Mouse (Mus musculus) myocyte (in vitro differentiated cells): Measurements from ENCODE around the gene Mrps27. TPM values are rescaled to one million over a fixed set of nuclear protein-coding genes. Genes with fewer than 3 reads are reported as not detected.
"Not testable (repeated sequence)": the region's sequence is repeated elsewhere in the genome, so short reads cannot be mapped to it uniquely, and the experiment has no call there.

Experiments used
- H3K27me3 ChIP-seq: one replicate; pipeline ENCODE4 v1.6.1; 2011; ENCODE audit not compliant: control insufficient read depth, insufficient read depth, insufficient read length
- H3K36me3 ChIP-seq: one replicate; pipeline ENCODE4 v1.6.1; 2011; ENCODE audit not compliant: control insufficient read depth, insufficient read depth
- H3K4me2 ChIP-seq: one replicate; pipeline ENCODE4 v1.6.1; 2011; ENCODE audit warnings: low read depth, control low read depth
- H3K4me3 ChIP-seq: one replicate; pipeline ENCODE4 v1.5.1; 2011; ENCODE audit warnings: mild to moderate bottlenecking, control low read depth, moderate library complexity
- H3K79me2 ChIP-seq: one replicate; pipeline ENCODE4 v1.6.1; 2011; ENCODE audit not compliant: control insufficient read depth, insufficient read depth
- H3ac ChIP-seq: one replicate; pipeline ENCODE4 v1.6.1; 2011; ENCODE audit not compliant: control insufficient read depth, insufficient read length
- CEBPB ChIP-seq: IDR thresholded peaks from 2 replicates; pipeline ENCODE4 v1.6.1; 2011; ENCODE audit warnings: mild to moderate bottlenecking, moderate library complexity; ENCODE audit not compliant: poor library complexity, insufficient read depth, severe bottlenecking
- E2F4 ChIP-seq: IDR thresholded peaks from one replicate; pipeline ENCODE4 v1.6.1; 2011; ENCODE audit warnings: mild to moderate bottlenecking, control low read depth, moderate library complexity; ENCODE audit not compliant: insufficient read depth
- MAX ChIP-seq: IDR thresholded peaks from one replicate; pipeline ENCODE4 v1.6.1; 2011; ENCODE audit warnings: low read depth, mild to moderate bottlenecking, control low read depth
- MYOD1 ChIP-seq, 3 experiments: IDR thresholded peaks; one replicate each; pipeline ENCODE4 v1.6.1; 2011; ENCODE audit warnings: control low read depth in 2 of 3, low read depth in 2 of 3, mild to moderate bottlenecking in 2 of 3, moderate library complexity in 1 of 3; ENCODE audit not compliant: insufficient read length in 2 of 3, control insufficient read depth in 1 of 3
- MYOG ChIP-seq, 3 experiments: IDR thresholded peaks; one replicate each; pipeline ENCODE4 v1.6.1; 2011; ENCODE audit warnings: control low read depth in 2 of 3, low read depth in 2 of 3, mild to moderate bottlenecking in 2 of 3; ENCODE audit not compliant: insufficient read length in 2 of 3, control insufficient read depth in 1 of 3, insufficient read depth in 1 of 3
- POLR2A ChIP-seq: IDR thresholded peaks from one replicate; pipeline ENCODE4 v1.6.1; 2011; ENCODE audit warnings: low read depth, mild to moderate bottlenecking, control low read depth, moderate library complexity; ENCODE audit not compliant: insufficient read length
- POLR2AphosphoS2 ChIP-seq: IDR thresholded peaks from one replicate; pipeline ENCODE4 v1.6.1; 2011; ENCODE audit warnings: low read depth, control low read depth; ENCODE audit not compliant: insufficient read length
- REST ChIP-seq: IDR thresholded peaks from one replicate; pipeline ENCODE4 v1.6.1; 2011; ENCODE audit warnings: mild to moderate bottlenecking, control low read depth, moderate library complexity; ENCODE audit not compliant: insufficient read depth, insufficient read length
- SRF ChIP-seq: IDR thresholded peaks from one replicate; pipeline ENCODE4 v1.6.1; 2011; ENCODE audit warnings: low read depth; ENCODE audit not compliant: control insufficient read depth, insufficient read length
- TCF12 ChIP-seq: IDR thresholded peaks from one replicate; pipeline ENCODE4 v1.6.1; 2011; ENCODE audit warnings: mild to moderate bottlenecking, control low read depth; ENCODE audit not compliant: poor library complexity, insufficient read depth, severe bottlenecking
- TCF3 ChIP-seq: IDR thresholded peaks from one replicate; pipeline ENCODE4 v1.6.1; 2011; ENCODE audit warnings: low read depth, control low read depth; ENCODE audit not compliant: insufficient read length
- USF1 ChIP-seq: IDR thresholded peaks from one replicate; pipeline ENCODE4 v1.6.1; 2011; ENCODE audit warnings: low read depth, mild to moderate bottlenecking, control low read depth, moderate library complexity
- polyA plus RNA-seq: library from polyadenylated mRNA; unstranded; fragments of >200 nt; fragmentation: generic; extraction: Trizol; gene quantifications from one replicate; pipeline ENCODE4 v1.2.1, GENCODE M21; 2012; ENCODE audit warnings: missing spikeins

Gene Mrps27
- polyA plus RNA-seq, 1 experiment, result 34.2 TPM

- no peak overlapping the region for H3ac ChIP-seq
- TF ChIP-seq MAX (no peak), REST (no peak), E2F4 (no peak), MYOG (IDR thresholded peaks at IDR 0.05; ENCODE audit: control insufficient read depth in 1 of 3, insufficient read depth in 1 of 3, insufficient read length in 2 of 3, low read depth in 2 of 3) (peak in 2 of 3 experiments; percentile 74 to 79), POLR2A (no peak), MYOD1 (IDR thresholded peaks at IDR 0.05; ENCODE audit: control insufficient read depth in 1 of 3, insufficient read length in 2 of 3, low read depth in 2 of 3) (peak; percentile 50 to 88 (median 77)), SRF (no peak), POLR2AphosphoS2 (peak; percentile 30), TCF3 (peak; percentile 9), CEBPB (peak; percentile 67; the same call in 1 of the 2 replicates), TCF12 (peak; percentile 94)
- H3K4me2 ChIP-seq, result peak overlapping the region; percentile 65
- no peak overlapping the region for H3K4me3 ChIP-seq
- peaks cover 49% of the 10 kb centered on the region for H3K36me3 ChIP-seq
- H3K79me2 ChIP-seq, result no peaks in the 10 kb centered on the region
- no peaks in the 10 kb centered on the region for H3K27me3 ChIP-seq
Measured at GRCm38 (mm10) chr13:99323632-99324336, 20.8 kb upstream of the Mrps27 start.

DNA sequence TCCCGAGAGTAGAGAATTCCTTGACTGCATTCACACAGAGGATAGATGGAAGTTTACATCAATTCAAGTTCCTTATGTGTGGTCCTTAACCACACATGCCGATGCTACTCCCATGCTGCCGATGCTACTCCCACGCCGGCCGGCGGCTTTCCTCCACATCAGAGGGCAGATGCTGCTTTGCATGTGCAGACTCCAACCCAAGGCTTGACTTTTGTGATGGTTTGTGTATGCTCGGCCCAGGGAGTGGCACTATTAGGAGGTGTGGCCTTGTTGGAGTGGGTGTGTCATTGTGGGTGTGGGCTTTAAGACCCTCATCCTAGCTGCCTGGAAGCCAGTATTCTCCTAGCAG lies 20.3 kb upstream of the Mrps27 start:
- H3K4me3 ChIP-seq, H3ac ChIP-seq, H3K27me3 ChIP-seq, H3K79me2 ChIP-seq: not testable (repeated sequence)
- Histone ChIP-seq H3K4me2 (peak overlapping the region; percentile 65), H3K36me3 (peaks cover 55% of the 10 kb centered on the region)

GRCm38 (mm10) chr13:99331255-99331654 lies 13.3 kb upstream of the Mrps27 start:
- TF ChIP-seq MAX, result no peak
- TF ChIP-seq USF1, result no peak
- no peak for TF ChIP-seq REST
- no peak for TF ChIP-seq SRF
- no peak for TF ChIP-seq MYOD1 (IDR thresholded peaks at IDR 0.05; ENCODE audit: control insufficient read depth in 1 of 3, insufficient read length in 2 of 3, low read depth in 2 of 3)
- TF ChIP-seq CEBPB, result no peak
- no peak for TF ChIP-seq POLR2AphosphoS2
- no peak for TF ChIP-seq TCF12
- TF ChIP-seq POLR2A, result no peak
- no peak for TF ChIP-seq TCF3
- TF ChIP-seq MYOG (IDR thresholded peaks at IDR 0.05; ENCODE audit: control insufficient read depth in 1 of 3, insufficient read depth in 1 of 3, insufficient read length in 2 of 3, low read depth in 2 of 3), result no peak
- Histone ChIP-seq H3K27me3 (no peaks in the 10 kb centered on the region), H3K4me3 (no peak overlapping the region), H3K36me3 (peaks cover 75% of the 10 kb centered on the region), H3K79me2 (no peaks in the 10 kb centered on the region), H3ac (no peak overlapping the region), H3K4me2 (no peak overlapping the region)

GRCm38 (mm10) chr13:99337510-99337909 lies 7.1 kb upstream of the Mrps27 start:
- TF ChIP-seq POLR2A (no peak), SRF (no peak), POLR2AphosphoS2 (no peak)
- no peak overlapping the region for H3ac ChIP-seq
- H3K4me3 ChIP-seq, result no peak overlapping the region
- H3K4me2 ChIP-seq, result no peak overlapping the region
- H3K79me2 ChIP-seq, result no peaks in the 10 kb centered on the region
- H3K27me3 ChIP-seq, result no peaks in the 10 kb centered on the region
- peaks cover 67% of the 10 kb centered on the region for H3K36me3 ChIP-seq

DNA sequence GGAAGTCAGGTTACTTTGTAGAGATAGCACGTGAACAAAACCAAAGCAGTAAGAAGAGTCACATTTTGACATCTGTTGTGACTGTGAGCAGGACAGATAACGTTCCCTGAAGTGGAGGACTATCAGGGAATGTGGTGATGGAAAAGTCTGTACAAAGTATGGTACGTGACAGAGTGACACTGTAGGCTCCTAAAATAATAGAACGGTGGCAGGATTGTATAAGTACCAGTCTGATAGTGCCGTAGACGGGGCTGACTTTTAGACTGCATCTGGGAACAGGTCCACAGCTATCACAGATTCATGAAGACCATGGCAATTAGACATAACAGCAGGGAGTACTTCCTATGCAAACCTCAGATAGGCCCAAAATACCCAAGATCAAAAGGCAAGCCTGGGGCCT lies 3.1 kb upstream of the Mrps27 start:
- Histone ChIP-seq H3K79me2 (peaks cover 35% of the 10 kb centered on the region), H3K4me2 (no peak overlapping the region), H3K27me3 (no peaks in the 10 kb centered on the region), H3K4me3 (no peak overlapping the region), H3ac (no peak overlapping the region), H3K36me3 (peaks cover 39% of the 10 kb centered on the region)
- no peak for TF ChIP-seq MYOD1 (IDR thresholded peaks at IDR 0.05; ENCODE audit: control insufficient read depth in 1 of 3, insufficient read length in 2 of 3, low read depth in 2 of 3)
- no peak for TF ChIP-seq CEBPB
- no peak for TF ChIP-seq POLR2AphosphoS2
- no peak for TF ChIP-seq TCF3
- no peak for TF ChIP-seq TCF12
- TF ChIP-seq REST, result no peak
- no peak for TF ChIP-seq USF1
- no peak for TF ChIP-seq E2F4
- TF ChIP-seq MAX, result no peak
